Mouse (Mus musculus) induced T-regulatory cell, adult 2 months (primary cell): Measurements from ENCODE around the gene Hoxd9.

Experiments used
- DNase-seq: peaks from one replicate; pipeline ENCODE4 v3.0.0-alpha.2; 2012; ENCODE audit warnings: low read depth

The Hoxd9 gene

GRCm38 (mm10) chr2:74668370-74669229 lies 28.9 kb upstream of the Hoxd9 start:
- no peak for DNase-seq

DNA sequence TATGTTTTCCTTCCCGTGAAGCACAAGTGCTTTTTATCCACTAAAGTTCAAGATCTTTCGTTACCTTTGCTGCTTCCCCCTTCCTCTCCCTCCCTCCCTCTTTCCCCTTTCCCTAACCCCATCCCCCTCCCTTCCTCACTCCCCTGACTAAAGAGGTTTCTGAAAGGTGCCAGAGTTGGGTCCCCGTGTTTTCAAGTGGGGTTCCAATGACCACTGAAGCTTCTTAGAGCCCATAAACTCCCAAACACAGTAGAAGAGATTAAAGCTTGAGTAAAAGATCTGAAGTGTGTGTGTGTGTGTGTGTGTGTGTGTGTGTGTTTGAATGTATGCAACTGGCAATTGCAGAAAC lies 28.3 kb upstream of the Hoxd9 start:
- no peak for DNase-seq

DNA sequence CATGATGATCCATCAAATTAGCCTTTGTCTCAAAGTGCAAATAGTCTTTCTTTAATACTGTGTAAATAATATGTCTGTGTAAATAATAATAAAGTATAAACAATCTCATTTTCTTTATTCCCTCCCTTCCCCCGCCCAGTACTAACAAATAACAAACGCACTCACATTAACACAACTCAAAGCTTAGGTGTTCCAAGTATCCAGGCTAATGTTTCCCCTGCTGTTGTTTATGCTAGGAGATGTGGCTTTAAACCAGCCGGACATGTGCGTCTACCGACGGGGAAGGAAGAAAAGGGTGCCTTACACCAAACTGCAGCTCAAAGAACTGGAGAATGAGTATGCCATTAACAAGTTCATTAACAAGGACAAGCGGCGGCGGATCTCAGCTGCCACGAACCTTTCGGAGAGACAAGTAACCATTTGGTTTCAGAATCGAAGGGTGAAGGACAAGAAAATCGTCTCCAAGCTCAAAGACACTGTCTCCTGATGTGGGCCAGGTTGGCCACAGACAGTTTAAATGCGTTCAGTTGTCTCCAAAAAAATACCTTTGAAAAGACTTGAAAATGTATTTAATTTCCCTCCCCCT lies 27.8 kb upstream of the Hoxd9 start:
- no peak for DNase-seq

- no peak for DNase-seq
Measured at GRCm38 (mm10) chr2:74670632-74671188, 26.8 kb upstream of the Hoxd9 start.

DNA sequence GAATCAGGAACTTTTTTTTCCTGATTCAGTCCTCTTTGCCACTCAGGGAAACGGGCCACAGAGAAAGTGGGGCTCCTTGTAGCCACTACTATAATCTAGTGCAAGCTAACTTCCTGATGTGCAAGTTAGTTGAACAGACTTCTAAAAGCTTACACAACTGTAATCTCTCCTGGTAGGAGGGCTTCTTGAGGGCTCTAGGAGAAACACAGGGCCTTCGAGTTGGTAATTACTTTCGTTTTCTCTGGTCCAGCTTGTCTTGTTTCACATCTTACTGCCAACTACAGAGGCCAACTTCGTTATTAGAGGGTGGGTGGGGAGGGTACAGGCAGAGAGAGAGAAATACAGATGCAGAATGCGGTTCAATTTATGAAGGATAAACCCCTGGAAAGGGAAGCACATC lies 25.7 kb upstream of the Hoxd9 start:
- DNase-seq, result no peak

GRCm38 (mm10) chr2:74672481-74673362 lies 24.8 kb upstream of the Hoxd9 start:
- DNase-seq, result peak; percentile 67

- no peak for DNase-seq
Measured at GRCm38 (mm10) chr2:74673835-74674425, 23.6 kb upstream of the Hoxd9 start.

GRCm38 (mm10) chr2:74674881-74675665 lies 22.5 kb upstream of the Hoxd9 start, which contains the start of gene Hoxd12:
Gene Hoxd12, plus strand, starts transcription at chr2:74675013.
- no peak for DNase-seq

- DNase-seq, result no peak
Measured at GRCm38 (mm10) chr2:74675666-74676282, 21.8 kb upstream of the Hoxd9 start.

GRCm38 (mm10) chr2:74676376-74677052 lies 21.0 kb upstream of the Hoxd9 start:
- DNase-seq, result no peak

- DNase-seq, result no peak
Measured at GRCm38 (mm10) chr2:74677106-74677505, 20.4 kb upstream of the Hoxd9 start.

GRCm38 (mm10) chr2:74678891-74679595 lies 18.5 kb upstream of the Hoxd9 start, which contains the start of gene Hoxd11:
Gene Hoxd11, plus strand, starts transcription at chr2:74679557.
- DNase-seq, result no peak

DNA sequence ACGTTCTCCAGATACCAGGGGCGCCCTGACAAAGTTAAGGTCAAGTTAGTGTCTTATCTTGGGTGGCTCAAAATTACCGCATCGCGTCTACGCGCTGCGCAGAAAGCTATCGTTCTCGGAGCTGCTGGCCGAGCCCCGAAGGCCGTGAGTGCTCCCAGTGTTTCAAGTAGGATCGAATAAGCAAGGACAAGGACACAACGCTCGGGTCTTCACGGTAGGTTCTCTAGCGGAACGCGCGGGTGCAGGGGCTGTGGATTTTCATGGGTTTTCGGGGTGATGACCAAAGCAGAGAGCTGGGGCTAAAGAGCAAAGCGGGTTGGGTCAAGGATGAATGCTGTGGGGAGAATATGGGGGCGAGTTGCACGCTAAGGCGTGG lies 17.9 kb upstream of the Hoxd9 start:
- no peak for DNase-seq

DNA sequence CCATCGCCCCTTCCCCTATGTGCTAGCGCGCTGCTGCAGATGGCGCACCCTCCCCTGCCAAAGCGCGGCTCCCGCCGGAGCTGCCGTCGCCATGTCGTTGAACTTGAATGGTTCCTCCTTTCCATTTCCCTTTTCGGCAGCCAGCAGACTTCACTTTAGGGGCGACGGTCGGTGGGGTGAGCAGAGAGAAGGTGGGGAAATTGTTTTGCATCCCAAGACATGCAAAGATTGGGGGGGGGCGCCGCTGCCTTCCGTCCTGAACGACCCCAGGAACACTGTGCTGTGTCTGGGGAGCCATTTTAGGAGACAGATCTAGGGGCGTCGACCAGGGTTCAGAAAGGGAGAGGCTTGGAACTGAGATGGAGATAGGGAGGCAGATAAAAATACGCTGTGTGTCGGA lies 17.5 kb upstream of the Hoxd9 start:
- DNase-seq, result no peak

DNA sequence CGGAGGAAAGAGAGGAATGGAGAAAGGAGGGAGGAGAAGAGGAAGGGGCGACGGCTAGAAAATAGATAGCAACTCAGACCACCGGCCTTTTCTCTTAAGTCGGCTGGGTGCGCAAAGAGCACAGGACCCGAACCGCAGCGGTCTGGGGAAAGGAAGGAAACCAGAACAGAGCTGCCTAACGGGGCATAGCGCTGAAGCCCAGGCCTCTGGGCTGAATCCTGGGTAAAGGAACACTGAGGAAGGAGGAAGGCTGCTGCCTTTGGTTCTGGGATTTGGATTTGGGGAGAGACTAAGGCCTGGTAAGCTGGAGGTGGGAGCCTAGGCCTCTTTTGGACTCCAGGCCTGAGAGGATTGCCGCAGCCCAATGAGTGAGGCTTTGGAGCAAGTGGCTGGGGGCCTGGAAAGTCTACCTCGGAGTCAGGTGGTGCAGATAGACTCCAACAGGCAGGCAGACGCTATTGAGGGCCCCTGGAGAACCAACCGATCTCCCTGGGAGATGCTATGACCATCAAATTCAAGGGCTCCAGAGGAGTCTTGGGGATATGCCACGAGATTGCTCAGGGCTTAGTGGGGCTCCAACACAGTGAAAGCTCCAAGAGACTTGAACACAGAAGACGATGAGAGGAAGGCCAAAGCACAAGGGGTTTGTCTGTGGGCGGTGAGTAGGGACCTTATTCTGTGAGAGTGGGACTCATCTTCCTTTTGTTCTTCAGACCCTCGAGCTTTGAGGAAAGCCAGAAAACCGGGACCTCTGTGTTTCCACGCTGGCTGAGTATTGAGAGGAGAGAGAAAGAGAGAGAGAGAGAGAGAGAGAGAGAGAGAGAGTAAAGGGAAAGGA lies 16.7 kb upstream of the Hoxd9 start:
- DNase-seq, result no peak

DNA sequence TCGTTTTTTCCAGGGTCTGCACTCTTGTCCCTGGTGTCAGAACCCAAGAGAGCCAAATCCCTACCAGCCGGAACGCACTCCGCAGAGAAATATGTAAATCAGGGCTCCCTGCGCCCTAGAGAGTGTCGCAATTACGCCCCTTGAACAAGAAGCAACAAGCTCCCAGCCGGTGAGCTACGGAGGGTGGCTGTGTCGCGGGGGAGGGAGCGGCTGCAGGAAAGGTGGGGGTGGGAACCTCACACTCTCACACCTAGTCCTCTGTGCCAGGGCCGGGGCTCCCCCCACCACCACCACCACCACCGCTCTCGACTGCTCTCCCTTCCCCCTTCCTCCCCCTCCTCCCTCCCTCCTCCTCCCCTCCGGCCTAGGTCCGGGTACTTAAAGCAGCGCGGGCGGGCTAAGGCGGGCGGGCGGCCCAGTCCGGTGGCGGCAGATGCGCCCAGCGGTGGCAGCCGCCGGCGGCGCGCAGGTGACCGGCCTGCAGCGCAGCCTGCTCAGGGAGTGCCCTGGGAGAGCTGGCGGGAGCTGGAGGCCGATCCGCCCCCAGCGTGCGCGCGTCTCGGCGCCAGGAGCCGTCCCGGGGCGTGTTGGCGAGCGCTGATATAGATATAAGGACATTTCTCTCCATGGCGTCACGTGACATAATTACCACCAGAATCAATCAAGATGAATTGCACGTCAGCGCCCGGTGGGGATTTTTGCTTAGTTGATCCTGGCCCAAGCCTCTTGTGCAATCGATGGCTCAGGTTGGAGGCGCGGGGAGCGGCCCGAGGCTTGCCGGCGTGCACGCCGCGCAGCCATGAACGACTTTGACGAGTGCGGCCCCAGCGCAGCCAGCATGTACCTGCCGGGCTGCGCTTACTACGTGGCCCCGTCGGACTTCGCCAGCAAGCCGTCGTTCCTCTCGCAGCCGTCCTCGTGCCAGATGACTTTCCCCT lies 15.7 kb upstream of the Hoxd9 start:
- DNase-seq, result no peak

DNA sequence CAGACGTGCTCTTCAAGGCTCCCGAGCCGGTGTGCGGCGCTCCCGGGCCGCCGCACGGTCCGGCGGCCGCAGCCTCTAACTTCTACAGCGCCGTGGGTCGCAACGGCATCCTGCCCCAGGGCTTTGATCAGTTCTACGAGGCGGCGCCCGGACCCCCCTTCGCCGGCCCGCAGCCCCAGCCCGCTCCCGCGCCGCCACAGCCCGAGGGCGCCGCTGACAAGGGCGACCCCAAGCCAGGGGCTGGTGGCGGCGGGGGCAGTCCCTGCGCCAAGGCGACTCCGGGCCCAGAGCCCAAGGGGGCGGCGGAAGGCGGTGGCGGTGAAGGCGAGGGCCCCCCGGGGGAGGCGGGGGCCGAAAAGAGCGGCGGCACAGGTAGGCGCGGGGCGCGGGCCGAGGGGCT lies 14.7 kb upstream of the Hoxd9 start:
- no peak for DNase-seq
